ENCODE assay signal across 11 mouse cellular contexts in the genomic region with DNA sequence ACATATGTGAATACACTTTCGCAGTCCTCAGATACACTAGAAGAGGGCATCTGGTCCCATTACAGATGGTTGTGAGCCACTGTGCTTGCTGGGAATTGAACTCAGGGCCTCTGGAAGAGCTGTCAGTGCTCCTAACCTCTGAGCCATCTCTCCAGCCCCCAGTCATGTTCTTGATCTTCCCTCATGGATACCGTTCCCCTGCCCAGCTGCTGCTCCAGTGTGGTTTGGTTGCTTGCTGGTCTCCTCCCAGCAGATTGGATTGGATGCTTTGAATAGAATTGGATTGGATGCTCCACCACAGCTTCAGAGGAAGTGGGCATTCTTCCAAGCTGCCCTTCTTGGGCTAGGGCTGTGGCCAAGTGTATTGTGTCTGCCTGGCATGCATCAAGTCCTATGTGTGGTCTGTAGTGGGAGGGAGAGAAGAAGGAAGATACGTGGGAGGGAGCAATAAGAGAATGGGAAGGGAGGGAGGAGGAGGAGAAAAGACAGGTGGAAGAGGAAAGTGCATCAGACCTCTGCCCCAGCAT. TPM values are rescaled to one million over a fixed set of nuclear protein-coding genes. Genes with fewer than 3 reads are reported as not detected.
DNase-seq lines count a peak whose midpoint lies in the region; ATAC-seq lines count a peak whose summit lies in the region.
"Had no signal": no experiment of that assay in that cellular context is flagged by ENCODE, and none has a peak within 500 bp of the region (broad histone marks: within the 10 kb centered on the region; RNA-seq: fewer than 3 reads in every experiment).

No protein-coding gene starts in this region.

- WGBS in hindbrain, embryonic 14.5 days: 72% methylated on average over 3 of the region's 3 CpGs
- 90% methylated on average over 3 of the region's 3 CpGs for WGBS in hindbrain, embryonic 11.5 days

- peak; percentile 19 for DNase-seq in adrenal gland, adult 2 months
- DNase-seq in adrenal gland, adult 8-10 months: no peak
- peak; percentile 51 for DNase-seq in hindbrain, embryonic 14.5 days (ENCODE audit: low spot score)
- no peak for DNase-seq in hindbrain, embryonic 11.5 days (ENCODE audit: low spot score)
- peak; percentile 25 for DNase-seq in retina, postnatal 1 day
- DNase-seq in retina, embryonic 14.5 days (ENCODE audit: low spot score): no peak
- peak; percentile 17 for DNase-seq in skeletal muscle tissue, adult 2 months (ENCODE audit: low read depth, low spot score)
- no peak for DNase-seq in layer of hippocampus, postnatal 10 days (ENCODE audit: low spot score in 2 of 2)

- H3K27ac ChIP-seq in hindbrain, embryonic 14.5 days: no peak overlapping the region
- no peak overlapping the region for H3K27ac ChIP-seq in hindbrain, embryonic 11.5 days (ENCODE audit: low read depth, low read length)
- H3K27ac ChIP-seq: limb, embryonic 12.5 days; stomach, embryonic 15.5 days had no signal

- H3K4me2 ChIP-seq in hindbrain, embryonic 14.5 days (replicated peaks): no peak overlapping the region
- no peak overlapping the region for H3K4me2 ChIP-seq in hindbrain, embryonic 11.5 days (replicated peaks; ENCODE audit: low read depth, low read length)
- H3K4me2 ChIP-seq: limb, embryonic 12.5 days; stomach, embryonic 15.5 days had no signal

- no peaks in the 10 kb centered on the region for H3K36me3 ChIP-seq in hindbrain, embryonic 14.5 days (replicated peaks; ENCODE audit: control insufficient read depth, insufficient read depth)
- H3K36me3 ChIP-seq in hindbrain, embryonic 11.5 days (ENCODE audit: control insufficient read depth, insufficient read depth, low read length): no peaks in the 10 kb centered on the region
- H3K36me3 ChIP-seq: limb, embryonic 12.5 days; stomach, embryonic 15.5 days had no signal

- no peaks in the 10 kb centered on the region for H3K27me3 ChIP-seq in hindbrain, embryonic 14.5 days (ENCODE audit: control insufficient read depth, insufficient read depth, low read length)
- no peaks in the 10 kb centered on the region for H3K27me3 ChIP-seq in hindbrain, embryonic 11.5 days (ENCODE audit: control insufficient read depth, insufficient read depth, low read length)
- H3K27me3 ChIP-seq: limb, embryonic 12.5 days; stomach, embryonic 15.5 days had no signal

- H3K9me3 ChIP-seq in hindbrain, embryonic 14.5 days (ENCODE audit: control insufficient read depth, low read length): no peaks in the 10 kb centered on the region
- no peaks in the 10 kb centered on the region for H3K9me3 ChIP-seq in hindbrain, embryonic 11.5 days (ENCODE audit: control insufficient read depth, low read length)
- H3K9me3 ChIP-seq: limb, embryonic 12.5 days; megakaryocyte, embryonic 14.5 days; stomach, embryonic 15.5 days had no signal

- peak; percentile 68; the same call in 1 of the 2 replicates for ATAC-seq in hindbrain, embryonic 14.5 days (ENCODE audit: low FRiP score)
- ATAC-seq in hindbrain, embryonic 11.5 days (ENCODE audit: low FRiP score): no peak

- H3K9ac ChIP-seq in hindbrain, embryonic 14.5 days: no peak overlapping the region
- no peak overlapping the region for H3K9ac ChIP-seq in hindbrain, embryonic 11.5 days (ENCODE audit: low read depth, low read length)
- H3K9ac ChIP-seq: limb, embryonic 12.5 days; stomach, embryonic 15.5 days had no signal

- no peak overlapping the region for H3K4me3 ChIP-seq in hindbrain, embryonic 14.5 days (replicated peaks; ENCODE audit: low read length)
- no peak overlapping the region for H3K4me3 ChIP-seq in hindbrain, embryonic 11.5 days (ENCODE audit: low read depth, low read length)
- H3K4me3 ChIP-seq: limb, embryonic 12.5 days; megakaryocyte, embryonic 14.5 days; stomach, embryonic 15.5 days had no signal

- H3K4me1 ChIP-seq in hindbrain, embryonic 14.5 days (replicated peaks; ENCODE audit: control insufficient read depth, insufficient read depth, low read length): peaks cover 11% of the 10 kb centered on the region
- H3K4me1 ChIP-seq in hindbrain, embryonic 11.5 days (replicated peaks; ENCODE audit: control insufficient read depth, insufficient read depth, low read length): no peaks in the 10 kb centered on the region

RNA-seq across cellular contexts. Expression of a gene that starts 56.0 kb away (rescaled TPM):
- total RNA-seq in adrenal gland, adult 2 months (2021): 10 to 100 TPM; 25.8 to 28.1 TPM
- 54.7 and 63.0 TPM in 2 replicates for polyA plus RNA-seq in adrenal gland, adult 2 months (2012; rRNA removed)
- 10 to 100 TPM; 25.7 to 34.7 (median 30.7) TPM for total RNA-seq in adrenal gland, adult 8-10 months (2022)
- 68.0 and 71.9 TPM in 2 replicates for polyA plus RNA-seq in hindbrain, embryonic 14.5 days (2014; fragmentation: Nextera tagmentation; extraction: Ambion mirVana)
- 69.8 and 74.6 TPM in 2 replicates for polyA plus RNA-seq in hindbrain, embryonic 11.5 days (2014; fragmentation: Nextera tagmentation; extraction: Ambion mirVana)
- 10 to 100 TPM; 39.5 to 41.5 TPM for total RNA-seq in layer of hippocampus, postnatal 10 days (2021)

Comparison
In these comparisons a context has a peak if more than half of its experiments do, and no peak if none do; other contexts are left out.
1. DNase-seq: peak in adrenal gland, adult 2 months (single experiment), hindbrain, embryonic 14.5 days (single experiment), retina, postnatal 1 day (single experiment) and skeletal muscle tissue, adult 2 months (single experiment); none in adrenal gland, adult 8-10 months (single experiment), hindbrain, embryonic 11.5 days (single experiment), retina, embryonic 14.5 days (single experiment) and layer of hippocampus, postnatal 10 days (0 of 2).